Mouse (Mus musculus) MEL (cell line): ENCODE data around the gene 1600014C10Rik.

Experiments used
- CHD2 ChIP-seq: IDR thresholded peaks from 2 replicates; pipeline ENCODE4 v1.6.1; 2011; ENCODE audit warnings: low read length, improper control_type of control experiment
- CTCF ChIP-seq, 3 experiments: IDR thresholded peaks in 2 of 3; conservative IDR thresholded peaks in 1 of 3; 2 replicates each; pipeline ENCODE4 v1.5.1; 2011 to 2012; ENCODE audit warnings: low read length in 3 of 3, low read depth in 2 of 3, mild to moderate bottlenecking in 2 of 3, improper control_type of control experiment in 1 of 3, inconsistent platforms in 1 of 3, mixed read lengths in 1 of 3, moderate library complexity in 1 of 3; ENCODE audit not compliant: control insufficient read depth in 1 of 3, insufficient read depth in 1 of 3, poor library complexity in 1 of 3, severe bottlenecking in 1 of 3
- ETS1 ChIP-seq: IDR thresholded peaks from 2 replicates; pipeline ENCODE4 v1.6.1; 2012; ENCODE audit warnings: low read depth, mild to moderate bottlenecking, inconsistent platforms, low read length, improper control_type of control experiment, moderate library complexity
- GATA1 ChIP-seq: IDR thresholded peaks from 2 replicates; pipeline ENCODE4 v1.6.1; 2011; ENCODE audit warnings: low read depth, low read length, improper control_type of control experiment
- MAX ChIP-seq: IDR thresholded peaks from 2 replicates; pipeline ENCODE4 v1.6.1; 2011; ENCODE audit warnings: low read length, improper control_type of control experiment
- POLR2A ChIP-seq, 2 experiments: IDR thresholded peaks; 2 replicates each; pipeline ENCODE4 v1.6.1; 2011 to 2012; ENCODE audit warnings: low read length in 2 of 2, mild to moderate bottlenecking in 2 of 2, control low read depth in 1 of 2, improper control_type of control experiment in 1 of 2, low read depth in 1 of 2, moderate library complexity in 1 of 2; ENCODE audit not compliant: control insufficient read depth in 1 of 2, insufficient read depth in 1 of 2, poor library complexity in 1 of 2
- RCOR1 ChIP-seq: IDR thresholded peaks from 2 replicates; pipeline ENCODE4 v1.6.1; 2012; ENCODE audit warnings: low read depth, mild to moderate bottlenecking, inconsistent platforms, low read length, improper control_type of control experiment

DNA sequence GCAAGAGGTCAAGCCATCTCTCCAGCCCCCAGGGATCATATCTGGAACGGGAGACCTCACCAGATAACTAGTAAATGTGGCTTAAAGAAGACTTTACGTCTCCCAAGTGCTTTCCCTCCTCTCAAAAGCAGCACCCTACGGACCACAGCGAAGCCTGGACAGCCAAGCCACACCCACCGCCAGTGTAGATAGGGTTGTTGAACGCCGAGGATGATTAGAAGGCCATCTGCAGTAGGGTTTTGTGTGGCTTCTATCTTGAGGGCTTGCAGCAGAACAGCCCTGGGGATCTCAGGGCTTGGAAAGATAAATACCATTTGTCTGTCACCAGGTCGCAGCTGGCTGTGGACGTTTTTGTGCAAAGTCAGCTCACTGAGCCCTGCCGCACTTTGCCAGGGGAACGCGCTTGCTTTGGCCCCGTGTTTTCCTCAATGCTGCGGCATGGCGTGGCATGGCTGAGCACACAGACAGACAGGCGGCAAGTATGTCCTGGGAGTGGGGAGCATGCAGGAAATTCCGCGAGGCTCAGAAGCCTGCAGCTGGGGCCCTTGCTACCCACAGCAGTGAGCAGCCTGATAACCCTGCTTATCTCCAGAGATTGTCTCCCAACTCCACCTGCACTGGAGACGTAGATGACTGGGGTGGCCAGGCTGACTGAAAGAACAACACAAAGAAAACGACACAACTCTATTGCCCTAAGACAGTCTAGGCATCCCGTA lies 15.9 kb upstream of the 1600014C10Rik start:
- TF ChIP-seq CHD2: no peak
- TF ChIP-seq CTCF (IDR thresholded peaks at IDR 0.05 in 2 of 3, conservative IDR thresholded peaks at IDR 0.05 in 1 of 3; ENCODE audit: control insufficient read depth in 1 of 3, insufficient read depth in 1 of 3, low read depth in 2 of 3, low read length in 3 of 3, poor library complexity in 1 of 3, severe bottlenecking in 1 of 3): no peak
- TF ChIP-seq RCOR1: no peak
- no peak for TF ChIP-seq ETS1
- no peak for TF ChIP-seq GATA1
- TF ChIP-seq POLR2A (IDR thresholded peaks at IDR 0.05; ENCODE audit: control insufficient read depth in 1 of 2, insufficient read depth in 1 of 2, low read depth in 1 of 2, low read length in 2 of 2, poor library complexity in 1 of 2): no peak
- no peak for TF ChIP-seq MAX
